ENCODE assay signal across 24 mouse cellular contexts in genomic region chr7:134436917-134437316, GRCm38 (mm10). TPM values are rescaled to one million over a fixed set of nuclear protein-coding genes. Genes with fewer than 3 reads are reported as not detected.
DNase-seq lines count a peak whose midpoint lies in the region; ATAC-seq and TF ChIP-seq lines count a peak whose summit lies in the region.
"Had no signal": no experiment of that assay in that cellular context is flagged by ENCODE, and none has a peak within 500 bp of the region (broad histone marks: within the 10 kb centered on the region; RNA-seq: fewer than 3 reads in every experiment).

No protein-coding gene starts in this region.

- H3K27me3 ChIP-seq in heart, embryonic 10.5 days (ENCODE audit: insufficient read depth, poor library complexity, severe bottlenecking) = no peaks in the 10 kb centered on the region
- H3K27me3 ChIP-seq in intestine, embryonic 15.5 days (replicated peaks) = no peaks in the 10 kb centered on the region
- no peaks in the 10 kb centered on the region for H3K27me3 ChIP-seq in intestine, postnatal 0 days (replicated peaks; ENCODE audit: control insufficient read depth, insufficient read depth, low read length)
- no peaks in the 10 kb centered on the region for H3K27me3 ChIP-seq in hindbrain, embryonic 13.5 days
- H3K27me3 ChIP-seq: CH12.LX; embryonic facial prominence, embryonic 12.5 days; forebrain, embryonic 13.5 days; forebrain, embryonic 15.5 days; Patski had no signal

- H3K9ac ChIP-seq in intestine, embryonic 15.5 days = no peak overlapping the region
- H3K9ac ChIP-seq in intestine, postnatal 0 days (ENCODE audit: low read depth, low read length) = no peak overlapping the region
- H3K9ac ChIP-seq in hindbrain, embryonic 13.5 days = no peak overlapping the region
- H3K9ac ChIP-seq: embryonic facial prominence, embryonic 12.5 days; forebrain, embryonic 13.5 days; forebrain, embryonic 15.5 days had no signal

- H3K4me1 ChIP-seq in heart, embryonic 10.5 days = no peaks in the 10 kb centered on the region
- H3K4me1 ChIP-seq in intestine, embryonic 15.5 days (replicated peaks) = no peaks in the 10 kb centered on the region
- no peaks in the 10 kb centered on the region for H3K4me1 ChIP-seq in intestine, postnatal 0 days (replicated peaks; ENCODE audit: control insufficient read depth, insufficient read depth, low read length)
- H3K4me1 ChIP-seq in hindbrain, embryonic 13.5 days (replicated peaks) = no peaks in the 10 kb centered on the region
- H3K4me1 ChIP-seq: embryonic facial prominence, embryonic 10.5 days; embryonic facial prominence, embryonic 12.5 days; forebrain, embryonic 13.5 days; forebrain, embryonic 15.5 days had no signal

- H3K36me3 ChIP-seq in heart, embryonic 10.5 days = no peaks in the 10 kb centered on the region
- H3K36me3 ChIP-seq in intestine, embryonic 15.5 days = no peaks in the 10 kb centered on the region
- no peaks in the 10 kb centered on the region for H3K36me3 ChIP-seq in intestine, postnatal 0 days (ENCODE audit: control insufficient read depth, insufficient read depth)
- no peaks in the 10 kb centered on the region for H3K36me3 ChIP-seq in hindbrain, embryonic 13.5 days
- H3K36me3 ChIP-seq: embryonic facial prominence, embryonic 10.5 days; embryonic facial prominence, embryonic 12.5 days; forebrain, embryonic 15.5 days; G1E had no signal

- H3K4me3 ChIP-seq in heart, embryonic 10.5 days = no peak overlapping the region
- no peak overlapping the region for H3K4me3 ChIP-seq in intestine, embryonic 15.5 days (replicated peaks)
- H3K4me3 ChIP-seq in intestine, postnatal 0 days (ENCODE audit: low read depth, low read length) = no peak overlapping the region
- no peak overlapping the region for H3K4me3 ChIP-seq in hindbrain, embryonic 13.5 days
- H3K4me3 ChIP-seq: embryonic facial prominence, embryonic 10.5 days; embryonic facial prominence, embryonic 12.5 days; forebrain, embryonic 13.5 days; forebrain, embryonic 15.5 days had no signal

- no peaks in the 10 kb centered on the region for H3K9me3 ChIP-seq in heart, embryonic 10.5 days
- H3K9me3 ChIP-seq in intestine, embryonic 15.5 days = no peaks in the 10 kb centered on the region
- H3K9me3 ChIP-seq in intestine, postnatal 0 days (ENCODE audit: control insufficient read depth) = no peaks in the 10 kb centered on the region
- no peaks in the 10 kb centered on the region for H3K9me3 ChIP-seq in hindbrain, embryonic 13.5 days
- H3K9me3 ChIP-seq: embryonic facial prominence, embryonic 10.5 days; embryonic facial prominence, embryonic 12.5 days; forebrain, embryonic 13.5 days; forebrain, embryonic 15.5 days had no signal

- H3K27ac ChIP-seq in heart, embryonic 10.5 days = no peak overlapping the region
- no peak overlapping the region for H3K27ac ChIP-seq in intestine, embryonic 15.5 days
- no peak overlapping the region for H3K27ac ChIP-seq in intestine, postnatal 0 days (ENCODE audit: low read depth, low read length)
- H3K27ac ChIP-seq in hindbrain, embryonic 13.5 days = no peak overlapping the region
- H3K27ac ChIP-seq: embryonic facial prominence, embryonic 10.5 days; embryonic facial prominence, embryonic 12.5 days; forebrain, embryonic 13.5 days; forebrain, embryonic 15.5 days had no signal

- TF ChIP-seq CTCF in intestine, postnatal 0 days (IDR thresholded peaks at IDR 0.05; ENCODE audit: low read depth) = no peak

- DNase-seq in heart, adult 11 months = peak; percentile 45
- no peak for DNase-seq in heart, embryonic 10.5 days (ENCODE audit: low spot score)
- DNase-seq: adrenal gland, adult 8-10 months; adrenal gland, postnatal 14 days; adrenal gland, postnatal 36 days; B cell, adult 2 months; cerebellum, adult 11-12 months; cerebellum, adult 2 months; cerebellum, adult 9-10 months; cerebellum, postnatal 10 days; cerebellum, postnatal 25 days had no signal

- ATAC-seq in intestine, embryonic 15.5 days = peak; percentile 68
- ATAC-seq in intestine, postnatal 0 days = peak; percentile 96
- ATAC-seq in hindbrain, embryonic 13.5 days (ENCODE audit: low FRiP score) = no peak
- ATAC-seq: activated CD4-positive, CD25-positive, alpha-beta regulatory T cell, adult 4 months; CD4-positive, CD25-positive, alpha-beta regulatory T cell, adult 4 months; forebrain, embryonic 13.5 days; forebrain, embryonic 15.5 days; Patski had no signal

- H3K4me2 ChIP-seq in intestine, embryonic 15.5 days (replicated peaks) = no peak overlapping the region
- H3K4me2 ChIP-seq in intestine, postnatal 0 days (replicated peaks; ENCODE audit: low read depth) = no peak overlapping the region
- no peak overlapping the region for H3K4me2 ChIP-seq in hindbrain, embryonic 13.5 days
- H3K4me2 ChIP-seq: embryonic facial prominence, embryonic 12.5 days; forebrain, embryonic 13.5 days; forebrain, embryonic 15.5 days had no signal

- WGBS in heart, embryonic 10.5 days = 92% methylated on average over 3 of the region's 3 CpGs
- 79% methylated on average over 3 of the region's 3 CpGs for WGBS in intestine, embryonic 15.5 days
- WGBS in intestine, postnatal 0 days = 40% methylated on average over 3 of the region's 3 CpGs
- 87% methylated on average over 3 of the region's 3 CpGs for WGBS in hindbrain, embryonic 13.5 days

RNA-seq across cellular contexts. Expression of gene D7Ertd443e, which starts 51.5 kb away (rescaled TPM):
- polyA plus RNA-seq in heart, embryonic 10.5 days (2016; fragmentation: Nextera tagmentation; extraction: Ambion mirVana) = 0.09 TPM in 1 of 2 replicates, not detected in the other
- 0.05 TPM in 1 of 2 replicates, not detected in the other for polyA plus RNA-seq in intestine, embryonic 15.5 days (2015; fragmentation: Nextera tagmentation; extraction: Ambion mirVana)
- 0.14 TPM in 1 of 2 replicates, not detected in the other for polyA plus RNA-seq in intestine, postnatal 0 days (2015; fragmentation: Nextera tagmentation; extraction: Ambion mirVana)
- 0.17 and 0.27 TPM in 2 replicates for polyA plus RNA-seq in hindbrain, embryonic 13.5 days (2015; fragmentation: Nextera tagmentation; extraction: Ambion mirVana)
- polyA plus RNA-seq: activated CD4-positive, CD25-positive, alpha-beta regulatory T cell, adult 4 months; CD4-positive, CD25-positive, alpha-beta regulatory T cell, adult 4 months; forebrain, embryonic 11.5 days; forebrain, embryonic 15.5 days; G1E had no signal
